Mouse (Mus musculus) kidney, postnatal 0 days (tissue): Measurements from ENCODE around the gene Tpi1. TPM values are rescaled to one million over a fixed set of nuclear protein-coding genes. Genes with fewer than 3 reads are reported as not detected.
A peak's percentile ranks its signal among the peaks of the same experiment; 100 is the strongest.

Source experiments
- ATAC-seq: fragments of 200-750 bp; cut with Nextera tagmentation; replicated peaks from 2 replicates; pipeline ENCODE4 v1.8.0; 2017; ENCODE audit warnings: low read depth, moderate number of reproducible peaks, moderate TSS enrichment, moderate library complexity; ENCODE audit not compliant: low FRiP score
- DNase-seq: peaks from one replicate; pipeline ENCODE4 v3.0.0-alpha.2; 2016; ENCODE audit warnings: low spot score
- H3K27ac ChIP-seq: fragments of 300-500 bp; sonication (generic); 2 replicates; pipeline ENCODE4 v1.5.1; 2014; ENCODE audit warnings: mild to moderate bottlenecking
- H3K27me3 ChIP-seq: fragments of 300-500 bp; sonication (generic); 2 replicates; pipeline ENCODE4 v1.6.1; 2014; ENCODE audit warnings: low read length, mixed read lengths; ENCODE audit not compliant: insufficient read depth
- H3K36me3 ChIP-seq: fragments of 300-500 bp; sonication (generic); 2 replicates; pipeline ENCODE4 v1.6.1; 2014; ENCODE audit warnings: low read length, mixed read lengths; ENCODE audit not compliant: insufficient read depth
- H3K4me1 ChIP-seq: fragments of 300-500 bp; sonication (generic); replicated peaks from 2 replicates; pipeline ENCODE4 v1.6.1; 2014; ENCODE audit warnings: antibody characterized with exemption, low read length, mixed read lengths; ENCODE audit not compliant: insufficient read depth
- H3K4me2 ChIP-seq: fragments of 300-500 bp; sonication (generic); 2 replicates; pipeline ENCODE4 v1.6.1; 2014; ENCODE audit warnings: mild to moderate bottlenecking, low read length, moderate library complexity, mixed read lengths
- H3K4me3 ChIP-seq: fragments of 300-500 bp; sonication (generic); replicated peaks from 2 replicates; pipeline ENCODE4 v1.5.1; 2014; ENCODE audit warnings: low read depth, low read length
- H3K9ac ChIP-seq: fragments of 300-500 bp; sonication (generic); 2 replicates; pipeline ENCODE4 v1.6.1; 2014; ENCODE audit warnings: low read depth, low read length
- H3K9me3 ChIP-seq: fragments of 300-500 bp; sonication (generic); replicated peaks from 2 replicates; pipeline ENCODE4 v1.6.1; 2016; ENCODE audit warnings: low read length, inconsistent platforms, mixed read lengths
- CTCF ChIP-seq: IDR thresholded peaks from 2 replicates; pipeline ENCODE4 v1.5.1; 2016; ENCODE audit warnings: antibody characterized with exemption, low read depth, mild to moderate bottlenecking, moderate library complexity
- WGBS: fragments of 180-500 bp; shearing (Covaris S2); extraction: QIAGEN DNeasy Blood & Tissue Kit; methylation state at CpG from one replicate; pipeline ENCODE4 v1.1.7; 2014; 5-methylcytosine and 5-hydroxymethylcytosine counted together
- polyA plus RNA-seq: library from polyadenylated mRNA; unstranded; fragments of >200 nt; fragmentation: Nextera tagmentation; extraction: Ambion mirVana; gene quantifications from 2 replicates; pipeline ENCODE4 v1.2.1, GENCODE M21; 2015

Tpi1 gene
- polyA plus RNA-seq, 1 experiment from 2014 or later, result 664 TPM

GRCm38 (mm10) chr6:124767920-124768703 is 46.0 kb downstream of the Tpi1 start:
- peaks cover 24% of the 10 kb centered on the region for H3K4me1 ChIP-seq
- H3K4me3 ChIP-seq, result peak overlapping the region; percentile 56
- H3K9ac ChIP-seq, result 0 out of 2 replicates have a peak overlapping the region, but pooled peaks have one; percentile 67
- ATAC-seq, result 0 out of 2 replicates have a peak, but pooled peaks have one; percentile 40
- H3K27me3 ChIP-seq, result no peaks in the 10 kb centered on the region
- DNase-seq, result no peak
- no peaks in the 10 kb centered on the region for H3K36me3 ChIP-seq
- H3K27ac ChIP-seq, result peak overlapping the region; percentile 47; the same call in 1 of the 2 replicates
- 31% methylated on average over 19 of the region's 19 CpGs for WGBS
- H3K9me3 ChIP-seq, result no peaks in the 10 kb centered on the region
- no peak for TF ChIP-seq CTCF
- H3K4me2 ChIP-seq, result peak overlapping the region; percentile 91

- Histone ChIP-seq H3K27ac (peak overlapping the region; percentile 47; the same call in 1 of the 2 replicates), H3K4me2 (peak overlapping the region; percentile 91; the same call in 1 of the 2 replicates)
- no peak for ATAC-seq
Observed at GRCm38 (mm10) chr6:124767536-124767919, 46.6 kb downstream of the Tpi1 start.

DNA sequence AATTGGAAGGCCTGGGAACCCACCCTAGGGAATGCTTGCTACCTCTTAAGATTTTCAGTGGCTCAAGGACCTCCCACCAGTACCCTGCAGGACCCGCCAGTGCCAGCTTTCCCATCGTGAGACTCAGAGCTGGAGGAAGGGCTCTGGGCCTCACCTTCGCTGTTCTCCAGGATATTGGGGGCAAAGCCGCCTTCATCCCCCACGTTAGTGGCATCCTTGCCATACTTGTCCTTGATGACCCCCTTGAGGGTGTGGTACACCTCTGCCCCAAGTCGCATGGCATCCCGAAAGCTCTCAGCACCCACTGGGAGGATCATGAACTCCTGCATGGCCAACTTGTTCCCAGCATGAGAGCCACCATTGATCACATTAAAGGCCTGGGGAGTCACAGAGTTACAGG is 48.1 kb downstream of the Tpi1 start:
- 90% methylated on average over 7 of the region's 7 CpGs for WGBS

More at GRCm38 (mm10) chr6:124767536-124767919, 46.6 kb downstream of the Tpi1 start:
- no peak for TF ChIP-seq CTCF
- H3K9me3 ChIP-seq, result no peaks in the 10 kb centered on the region
- peaks cover 24% of the 10 kb centered on the region for H3K4me1 ChIP-seq
- no peak for DNase-seq
- H3K4me3 ChIP-seq, result 0 out of 2 replicates have a peak overlapping the region, but pooled peaks have one; percentile 56
- H3K36me3 ChIP-seq, result no peaks in the 10 kb centered on the region
- WGBS, result 22% methylated on average over 4 of the region's 4 CpGs
- no peaks in the 10 kb centered on the region for H3K27me3 ChIP-seq
- H3K9ac ChIP-seq, result no peak overlapping the region

More for the DNA sequence above, 48.1 kb downstream of the Tpi1 start:
- Histone ChIP-seq H3K27ac (no peak overlapping the region), H3K4me2 (no peak overlapping the region), H3K4me3 (no peak overlapping the region), H3K4me1 (peaks cover 24% of the 10 kb centered on the region), H3K27me3 (no peaks in the 10 kb centered on the region), H3K9me3 (no peaks in the 10 kb centered on the region), H3K9ac (no peak overlapping the region), H3K36me3 (no peaks in the 10 kb centered on the region)
- ATAC-seq (no peak), DNase-seq (no peak)
- TF ChIP-seq CTCF, result no peak

Other genes with a start within 250 kb of the Tpi1 start
- 0.05 and 0.06 TPM in 2 replicates for gene C1rb, start 244.0 kb downstream of the Tpi1 start, polyA plus RNA-seq
- 0.34 and 0.51 TPM in 2 replicates for gene C1s2, start 178.2 kb downstream of the Tpi1 start, polyA plus RNA-seq
- 90.6 and 93.4 TPM in 2 replicates for gene Lpcat3, start 151.3 kb downstream of the Tpi1 start, polyA plus RNA-seq
- gene Emg1, start 102.1 kb downstream of the Tpi1 start, polyA plus RNA-seq, result 166 and 183 TPM in 2 replicates
- gene Phb2, start 102.0 kb downstream of the Tpi1 start, polyA plus RNA-seq, result 404 and 411 TPM in 2 replicates
- 13.0 and 13.6 TPM in 2 replicates for gene Ptpn6, start 75.6 kb downstream of the Tpi1 start, polyA plus RNA-seq
- gene Grcc10, start 72.9 kb downstream of the Tpi1 start, polyA plus RNA-seq, result 549 and 600 TPM in 2 replicates
- not detected in 2 replicates for gene Gm45234, start 58.3 kb downstream of the Tpi1 start, polyA plus RNA-seq
- 13.0 and 13.7 TPM in 2 replicates for gene Atn1, start 57.8 kb downstream of the Tpi1 start, polyA plus RNA-seq
- 7.6 TPM in 2 replicates for gene Eno2, start 44.6 kb downstream of the Tpi1 start, polyA plus RNA-seq
- 0.43 and 0.59 TPM in 2 replicates for gene Lrrc23, start 34.6 kb downstream of the Tpi1 start, polyA plus RNA-seq
- 26.1 and 27.4 TPM in 2 replicates for gene Spsb2, start 5.6 kb downstream of the Tpi1 start, polyA plus RNA-seq
- 96.6 and 106 TPM in 2 replicates for gene Usp5, start 15.2 kb upstream of the Tpi1 start, polyA plus RNA-seq
- 85.1 and 91.2 TPM in 2 replicates for gene Cdca3, start 15.3 kb upstream of the Tpi1 start, polyA plus RNA-seq
- gene Gnb3, start 26.0 kb upstream of the Tpi1 start, polyA plus RNA-seq, result 0.98 and 1.2 TPM in 2 replicates
- 14.7 and 14.8 TPM in 2 replicates for gene P3h3, start 43.5 kb upstream of the Tpi1 start, polyA plus RNA-seq
- gene Gpr162, start 49.7 kb upstream of the Tpi1 start, polyA plus RNA-seq, result 1.5 and 2.2 TPM in 2 replicates
- gene Cd4, start 73.9 kb upstream of the Tpi1 start, polyA plus RNA-seq, result 0.24 and 0.28 TPM in 2 replicates
- 2.5 and 2.9 TPM in 2 replicates for gene Lag3, start 97.4 kb upstream of the Tpi1 start, polyA plus RNA-seq
- 359 and 399 TPM in 2 replicates for gene Ptms, start 105.8 kb upstream of the Tpi1 start, polyA plus RNA-seq
- gene Mlf2, start 117.1 kb upstream of the Tpi1 start, polyA plus RNA-seq, result 348 and 352 TPM in 2 replicates
- gene Cops7a, start 151.2 kb upstream of the Tpi1 start, polyA plus RNA-seq, result 153 and 157 TPM in 2 replicates
- gene Pianp, start 182.4 kb upstream of the Tpi1 start, polyA plus RNA-seq, result 2.0 and 2.1 TPM in 2 replicates
- 11.3 and 11.4 TPM in 2 replicates for gene Zfp384, start 194.8 kb upstream of the Tpi1 start, polyA plus RNA-seq
- gene Ing4, start 225.5 kb upstream of the Tpi1 start, polyA plus RNA-seq, result 118 and 119 TPM in 2 replicates
- 4.2 and 4.5 TPM in 2 replicates for gene Acrbp, start 235.4 kb upstream of the Tpi1 start, polyA plus RNA-seq